Mouse (Mus musculus) ovary, postnatal 36 days (tissue): ENCODE results near the gene Dlgap1.

Source experiments
- DNase-seq: peaks from one replicate; pipeline ENCODE4 v3.0.0; 2022; ENCODE audit warnings: low spot score, mixed read lengths

Dlgap1 gene

GRCm38 (mm10) chr17:70844971-70845370, 876.1 kb downstream of the Dlgap1 start:
- DNase-seq, result no peak

- no peak for DNase-seq
These were observed 876.7 kb downstream of the Dlgap1 start for GRCm38 (mm10) chr17:70845543-70845942.

GRCm38 (mm10) chr17:70846111-70846644, 877.3 kb downstream of the Dlgap1 start:
- no peak for DNase-seq

GRCm38 (mm10) chr17:70847086-70847485, 878.2 kb downstream of the Dlgap1 start:
- DNase-seq, result no peak

GRCm38 (mm10) chr17:70847751-70848510, 879.1 kb downstream of the Dlgap1 start:
- DNase-seq, result no peak

- DNase-seq, result peak; percentile 60
These were observed 879.9 kb downstream of the Dlgap1 start for GRCm38 (mm10) chr17:70848511-70849398.

GRCm38 (mm10) chr17:70849399-70850232, 880.7 kb downstream of the Dlgap1 start:
- DNase-seq, result peak; percentile 88

GRCm38 (mm10) chr17:70850233-70850995, 881.5 kb downstream of the Dlgap1 start:
- DNase-seq, result peak; percentile 72

- peak; percentile 82 for DNase-seq
These were observed 882.4 kb downstream of the Dlgap1 start for GRCm38 (mm10) chr17:70850996-70851991.

GRCm38 (mm10) chr17:70852011-70852685, 883.3 kb downstream of the Dlgap1 start:
- peak; percentile 51 for DNase-seq

- peak; percentile 83 for DNase-seq
These were observed 884.0 kb downstream of the Dlgap1 start for GRCm38 (mm10) chr17:70852686-70853386.

- DNase-seq, result peak; percentile 60
These were observed 884.6 kb downstream of the Dlgap1 start, which contains the start of gene Tgif1 for GRCm38 (mm10) chr17:70853436-70853905. Gene Tgif1 (minus strand): TSS chr17:70853546.

- no peak for DNase-seq
These were observed 885.1 kb downstream of the Dlgap1 start for GRCm38 (mm10) chr17:70854021-70854420.

- DNase-seq, result no peak
These were observed 888.1 kb downstream of the Dlgap1 start for GRCm38 (mm10) chr17:70856871-70857415.

- no peak for DNase-seq
These were observed 889.9 kb downstream of the Dlgap1 start for GRCm38 (mm10) chr17:70858814-70859213.

GRCm38 (mm10) chr17:70864117-70864516, 895.2 kb downstream of the Dlgap1 start:
- DNase-seq, result no peak

- no peak for DNase-seq
These were observed 895.8 kb downstream of the Dlgap1 start for GRCm38 (mm10) chr17:70864645-70865044.

- no peak for DNase-seq
These were observed 896.3 kb downstream of the Dlgap1 start for GRCm38 (mm10) chr17:70865060-70865604.
